Mouse (Mus musculus) retina, embryonic 14.5 days (tissue): ENCODE data around the gene Olfr16.

Experiments
- DNase-seq: peaks from one replicate; pipeline ENCODE4 v3.0.0-alpha.2; 2015; ENCODE audit warnings: low spot score

The Olfr16 gene

GRCm38 (mm10) chr1:172950160-172950559 is at the start of gene Olfr16:
TSS of gene Olfr16 (plus strand) at chr1:172950409.
- DNase-seq, result no peak

DNA sequence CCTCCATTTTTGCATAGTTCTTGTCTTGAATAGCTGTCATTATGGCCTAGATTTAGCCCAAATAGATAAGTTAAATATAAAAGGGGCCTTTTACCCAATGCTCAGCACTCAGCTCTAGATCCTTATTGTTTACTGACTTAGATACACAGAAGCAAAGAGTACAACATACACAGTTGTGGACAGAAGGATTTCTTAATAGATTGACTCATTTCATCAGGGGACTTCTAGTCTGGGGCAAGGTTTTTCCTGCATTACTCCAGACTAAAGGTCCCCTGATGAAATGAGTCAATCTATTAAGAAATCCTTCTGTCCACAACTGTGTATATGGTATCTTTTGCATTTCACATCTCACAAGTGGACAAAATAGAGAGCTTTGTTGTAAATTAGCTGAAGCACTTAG is 46.9 kb upstream of the Olfr16 start:
- DNase-seq, result no peak

GRCm38 (mm10) chr1:172917115-172917514 is 33.1 kb upstream of the Olfr16 start:
- no peak for DNase-seq

DNA sequence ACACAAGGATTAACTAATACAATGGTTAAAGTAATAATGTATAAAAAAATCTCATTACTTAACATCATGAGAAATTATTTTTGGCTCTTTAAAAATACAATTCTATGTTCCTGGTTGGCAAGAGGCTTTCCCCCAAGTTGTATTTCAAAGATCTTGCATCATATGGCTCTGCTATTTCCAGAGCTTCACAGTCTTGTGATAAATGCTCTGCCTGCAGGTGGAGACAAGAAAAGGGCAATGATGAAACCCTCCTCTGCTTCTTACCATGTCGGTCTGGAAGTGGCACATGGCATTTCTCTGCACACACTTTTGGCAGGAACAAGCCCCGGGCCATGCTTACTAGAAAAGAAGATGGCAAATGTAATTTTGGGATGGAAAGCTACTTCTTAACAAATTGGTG is 31.8 kb upstream of the Olfr16 start:
- DNase-seq, result no peak

GRCm38 (mm10) chr1:172932197-172932596 is 18.0 kb upstream of the Olfr16 start:
- no peak for DNase-seq

- no peak for DNase-seq
Measured at GRCm38 (mm10) chr1:172951171-172951720, 1.0 kb downstream of the Olfr16 start.

DNA sequence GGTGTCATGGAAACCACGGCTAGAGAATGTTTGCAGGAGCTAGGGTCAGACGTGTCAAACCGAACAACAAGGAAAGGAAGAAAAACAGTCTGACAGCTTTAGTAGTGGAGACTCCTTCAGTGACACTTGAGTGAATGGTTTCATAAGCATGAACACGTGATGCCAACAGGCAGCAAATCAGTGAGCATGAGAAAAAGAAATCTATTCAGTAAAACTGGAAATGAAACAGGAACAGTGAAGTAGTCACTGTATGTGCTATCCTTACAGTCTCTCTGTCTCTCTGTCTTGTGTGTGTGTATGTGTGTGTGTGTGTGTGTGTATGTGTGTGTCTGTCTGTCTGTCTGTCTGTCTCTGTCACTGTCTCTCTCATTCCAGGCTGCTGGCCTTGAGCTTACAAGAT is 5.2 kb downstream of the Olfr16 start:
- no peak for DNase-seq

GRCm38 (mm10) chr1:172960452-172960851 is 10.2 kb downstream of the Olfr16 start:
- DNase-seq, result no peak

GRCm38 (mm10) chr1:172989794-172990634 is 39.8 kb downstream of the Olfr16 start:
- no peak for DNase-seq

- DNase-seq, result no peak
Measured at GRCm38 (mm10) chr1:172990635-172991009, 40.4 kb downstream of the Olfr16 start.
